Mouse (Mus musculus) E14TG2a.4 (cell line): Measurements from ENCODE around the gene Unc13c.

ENCODE experiments used
- H3K27me3 ChIP-seq: 2 replicates; pipeline ENCODE4 v1.6.1; 2014; ENCODE audit warnings: low read length, control low read depth; ENCODE audit not compliant: insufficient read depth
- H3K36me3 ChIP-seq: 2 replicates; pipeline ENCODE4 v1.6.1; 2014; ENCODE audit warnings: low read length, control low read depth; ENCODE audit not compliant: insufficient read depth
- H3K4me1 ChIP-seq: replicated peaks from 2 replicates; pipeline ENCODE4 v1.6.1; 2014; ENCODE audit warnings: low read depth, low read length, control low read depth
- H3K4me3 ChIP-seq: replicated peaks from 2 replicates; pipeline ENCODE4 v1.5.1; 2014; ENCODE audit warnings: mild to moderate bottlenecking, low read length
- H3K9me3 ChIP-seq: 2 replicates; pipeline ENCODE4 v1.6.1; 2014; ENCODE audit warnings: low read length, control low read depth
- CTCF ChIP-seq: conservative IDR thresholded peaks from 2 replicates; pipeline ENCODE4 v1.5.1; 2014; ENCODE audit warnings: low read length
- NANOG ChIP-seq: IDR thresholded peaks from 2 replicates; pipeline ENCODE4 v1.6.1; 2014; ENCODE audit warnings: borderline replicate concordance, low read length, mixed read lengths
- POU5F1 ChIP-seq: IDR thresholded peaks from 2 replicates; pipeline ENCODE4 v1.6.1; 2014; ENCODE audit warnings: low read length, borderline replicate concordance

Unc13c gene

DNA sequence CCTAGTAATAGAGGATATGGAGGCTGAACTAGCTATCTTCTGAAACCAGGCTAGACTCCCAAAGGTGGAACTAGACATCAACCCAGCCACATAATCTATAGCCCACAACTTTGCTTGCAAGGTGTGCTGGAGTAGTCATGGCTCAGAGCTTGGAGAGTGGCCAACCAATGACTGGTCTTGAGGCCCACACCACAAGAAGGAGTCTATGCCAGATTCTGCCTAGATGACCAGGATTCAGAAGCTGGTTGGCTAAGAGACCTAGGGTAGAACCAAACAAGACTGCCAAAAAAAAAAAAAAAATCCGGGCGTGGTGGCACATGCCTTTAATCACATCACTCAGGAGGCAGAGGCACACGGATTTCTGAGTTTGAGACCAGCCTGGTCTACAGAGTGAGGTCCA is 70.2 kb downstream of the Unc13c start:
- Histone ChIP-seq H3K27me3 (no peaks in the 10 kb centered on the region), H3K9me3 (0 out of 2 replicates have a peak, but pooled peaks cover 3% of the 10 kb centered on the region), H3K4me1 (peaks cover 9% of the 10 kb centered on the region), H3K4me3 (no peak overlapping the region), H3K36me3 (no peaks in the 10 kb centered on the region)
- TF ChIP-seq NANOG (no peak), CTCF (no peak), POU5F1 (no peak)

DNA sequence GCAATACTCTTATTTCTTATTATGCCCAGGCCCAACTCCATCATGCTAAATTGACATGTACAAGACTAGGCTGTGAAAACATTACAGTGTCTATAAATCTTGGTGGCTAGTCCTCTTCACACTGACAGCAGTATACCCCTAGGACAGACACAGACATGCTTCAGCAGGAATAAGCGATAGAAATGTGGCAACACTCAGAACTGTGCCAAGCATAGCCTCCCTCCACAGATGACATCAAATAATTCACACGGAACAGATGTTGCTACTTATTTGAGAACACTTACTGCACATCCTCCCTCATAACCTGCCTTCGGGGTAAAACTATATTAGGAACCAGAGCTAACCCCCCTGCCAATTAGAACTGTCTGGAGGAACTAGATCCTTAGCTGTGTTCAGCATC is 72.6 kb downstream of the Unc13c start:
- Histone ChIP-seq H3K36me3 (no peaks in the 10 kb centered on the region), H3K27me3 (no peaks in the 10 kb centered on the region), H3K9me3 (0 out of 2 replicates have a peak, but pooled peaks cover 3% of the 10 kb centered on the region), H3K4me3 (no peak overlapping the region), H3K4me1 (peaks cover 9% of the 10 kb centered on the region)
- TF ChIP-seq NANOG (no peak), CTCF (no peak), POU5F1 (no peak)

DNA sequence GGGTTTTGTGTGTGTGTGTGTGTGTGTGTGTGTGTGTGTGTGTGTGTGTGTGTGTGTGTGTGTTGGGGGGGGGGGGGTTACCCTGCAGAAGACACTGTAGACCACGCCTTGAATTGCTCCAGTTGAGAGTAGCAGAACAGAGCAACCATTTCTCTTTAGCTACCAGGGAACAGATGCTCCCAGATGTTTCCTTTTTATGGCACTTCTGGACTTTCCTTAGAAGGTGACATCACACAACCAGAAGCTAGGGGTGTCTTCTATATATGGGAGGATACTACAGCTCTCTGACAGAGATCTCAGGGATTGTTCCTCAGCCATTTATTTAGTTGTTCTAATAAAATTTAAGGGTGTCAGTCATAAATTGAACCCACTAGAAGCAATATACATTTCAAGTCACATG is 85.2 kb downstream of the Unc13c start:
- Histone ChIP-seq H3K9me3 (no peaks in the 10 kb centered on the region), H3K36me3 (no peaks in the 10 kb centered on the region), H3K4me3 (no peak overlapping the region), H3K4me1 (no peaks in the 10 kb centered on the region), H3K27me3 (no peaks in the 10 kb centered on the region)
- no peak for TF ChIP-seq NANOG
- no peak for TF ChIP-seq POU5F1
- TF ChIP-seq CTCF: no peak

- H3K27me3 ChIP-seq: no peaks in the 10 kb centered on the region
- TF ChIP-seq CTCF: no peak
- TF ChIP-seq POU5F1: no peak
- TF ChIP-seq NANOG: no peak
These were observed 85.6 kb downstream of the Unc13c start for GRCm38 (mm10) chr9:73883143-73883542.

DNA sequence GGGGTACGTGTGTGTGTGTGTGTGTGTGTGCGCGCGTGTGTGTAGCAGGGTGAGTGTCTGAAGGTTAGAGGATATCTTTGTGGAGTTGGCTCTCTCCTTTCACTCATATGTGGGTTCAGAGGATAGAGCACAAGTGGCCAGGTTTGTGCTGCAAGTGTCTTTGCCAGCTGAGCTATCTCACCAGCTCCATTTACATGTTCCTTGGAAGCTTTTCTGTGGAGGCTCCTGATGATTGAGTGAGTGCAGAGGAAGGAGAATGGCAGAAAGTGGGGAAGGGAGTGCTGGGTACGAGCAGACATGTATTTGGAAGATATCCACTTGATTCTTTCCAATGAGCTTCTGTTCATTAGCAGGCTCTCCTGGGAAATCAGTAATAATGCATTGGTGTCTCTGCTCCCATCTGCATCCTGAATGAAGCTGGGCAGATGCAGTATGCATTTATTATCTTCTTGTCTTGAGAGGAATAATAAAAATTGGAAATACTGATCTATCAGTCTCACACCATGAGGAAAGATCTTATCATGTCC is 86.3 kb downstream of the Unc13c start:
- Histone ChIP-seq H3K9me3 (no peaks in the 10 kb centered on the region), H3K4me1 (no peaks in the 10 kb centered on the region), H3K36me3 (no peaks in the 10 kb centered on the region), H3K27me3 (no peaks in the 10 kb centered on the region), H3K4me3 (no peak overlapping the region)
- TF ChIP-seq CTCF (no peak), NANOG (no peak), POU5F1 (no peak)

More at GRCm38 (mm10) chr9:73883143-73883542, 85.6 kb downstream of the Unc13c start:
- no peaks in the 10 kb centered on the region for H3K36me3 ChIP-seq
- no peaks in the 10 kb centered on the region for H3K4me1 ChIP-seq
- no peaks in the 10 kb centered on the region for H3K9me3 ChIP-seq
- no peak overlapping the region for H3K4me3 ChIP-seq

DNA sequence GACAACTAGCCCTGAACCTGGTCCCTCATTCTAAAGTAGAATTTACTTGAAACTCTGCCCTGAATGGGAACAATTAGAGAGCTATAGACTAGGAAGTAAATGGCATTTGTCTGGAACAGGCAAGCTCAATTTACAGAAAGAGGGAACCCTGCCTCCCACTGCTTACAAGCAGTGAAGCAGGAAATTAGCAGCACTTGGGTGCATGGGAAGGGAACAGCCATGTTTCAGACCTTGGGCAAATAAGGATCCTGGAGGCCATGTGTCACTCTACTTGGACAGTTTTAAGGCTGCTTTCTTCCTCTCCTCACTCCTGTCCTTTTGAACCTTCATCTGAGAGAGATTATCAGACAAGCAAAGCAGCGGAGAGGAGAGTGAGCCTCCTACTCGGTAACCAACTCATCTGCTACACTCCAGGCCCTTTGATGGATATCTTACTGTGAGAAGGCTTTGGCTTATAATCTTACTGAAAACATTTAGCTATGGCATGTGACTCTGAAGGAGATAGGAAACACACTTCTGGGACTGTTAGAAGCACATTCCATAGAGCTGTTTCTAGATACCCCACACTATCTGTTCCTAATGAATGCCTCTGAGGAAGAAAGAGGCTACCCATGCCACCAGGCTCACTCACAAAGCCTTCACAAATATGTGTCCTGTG is 101.2 kb downstream of the Unc13c start:
- no peaks in the 10 kb centered on the region for H3K36me3 ChIP-seq
- H3K27me3 ChIP-seq: no peaks in the 10 kb centered on the region
- no peak overlapping the region for H3K4me3 ChIP-seq
- H3K4me1 ChIP-seq: no peaks in the 10 kb centered on the region
- no peak for TF ChIP-seq POU5F1
- TF ChIP-seq NANOG: no peak
- no peak for TF ChIP-seq CTCF
- H3K9me3 ChIP-seq: peaks cover 12% of the 10 kb centered on the region

GRCm38 (mm10) chr9:73866666-73867065 is 102.1 kb downstream of the Unc13c start:
- no peaks in the 10 kb centered on the region for H3K36me3 ChIP-seq
- peaks cover 12% of the 10 kb centered on the region for H3K9me3 ChIP-seq
- H3K4me3 ChIP-seq: no peak overlapping the region
- no peak for TF ChIP-seq POU5F1
- TF ChIP-seq CTCF: no peak
- no peak for TF ChIP-seq NANOG
- H3K27me3 ChIP-seq: no peaks in the 10 kb centered on the region
- H3K4me1 ChIP-seq: no peaks in the 10 kb centered on the region

DNA sequence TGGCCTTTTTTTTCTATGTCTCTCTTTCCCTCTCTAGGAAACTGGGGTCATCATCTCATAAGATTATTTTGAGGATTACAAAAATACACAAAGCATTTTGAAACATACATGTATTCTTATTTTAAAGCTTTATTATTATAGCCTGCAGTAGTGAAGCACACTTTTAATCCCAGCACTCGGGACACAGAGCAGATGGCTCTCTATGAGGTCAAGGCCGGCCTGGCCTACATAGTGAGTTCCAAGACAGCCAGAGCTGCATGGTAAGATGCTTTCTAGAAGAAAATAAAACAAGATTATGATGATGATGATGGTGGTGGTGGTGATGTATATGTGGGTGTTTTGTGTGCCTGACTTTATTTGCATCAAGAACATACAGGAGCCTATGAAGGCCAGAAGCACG is 109.3 kb downstream of the Unc13c start:
- Histone ChIP-seq H3K4me1 (no peaks in the 10 kb centered on the region), H3K36me3 (no peaks in the 10 kb centered on the region), H3K27me3 (no peaks in the 10 kb centered on the region), H3K9me3 (no peaks in the 10 kb centered on the region; the same call in 1 of the 2 replicates), H3K4me3 (no peak overlapping the region)
- TF ChIP-seq POU5F1 (no peak), CTCF (no peak), NANOG (no peak)

DNA sequence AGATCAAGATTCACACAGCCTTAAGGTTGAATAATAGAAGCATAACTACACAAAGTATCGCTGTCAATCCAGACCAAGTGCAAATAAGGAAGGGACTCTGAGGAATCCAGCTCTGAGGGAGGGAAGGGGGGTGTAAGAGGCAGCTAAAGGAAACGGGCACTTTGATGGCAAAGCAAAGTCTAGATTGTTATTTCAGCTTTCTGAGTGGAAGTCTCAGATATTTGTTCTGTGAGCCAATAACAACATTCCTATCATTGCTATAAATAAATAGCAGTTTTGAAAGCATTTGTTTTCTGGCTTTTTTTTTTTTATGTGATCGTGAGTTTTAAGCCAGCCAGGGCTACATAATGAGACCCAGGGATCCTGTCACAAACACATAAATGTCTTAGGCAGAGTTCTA is 114.5 kb downstream of the Unc13c start:
- no peak for TF ChIP-seq NANOG
- no peak for TF ChIP-seq CTCF
- TF ChIP-seq POU5F1: no peak
- H3K4me3 ChIP-seq: no peak overlapping the region
- no peaks in the 10 kb centered on the region for H3K4me1 ChIP-seq
- H3K36me3 ChIP-seq: no peaks in the 10 kb centered on the region
- H3K9me3 ChIP-seq: no peaks in the 10 kb centered on the region
- H3K27me3 ChIP-seq: no peaks in the 10 kb centered on the region
